Mouse (Mus musculus) right cerebral cortex, postnatal 4 days (tissue): ENCODE measurements around the gene Arl10.

Source experiments
- DNase-seq: peaks from one replicate; pipeline ENCODE4 v3.0.0-alpha.2; 2022

The Arl10 gene

GRCm38 (mm10) chr13:54574854-54575481 is at the start of gene Arl10:
Arl10 (plus strand) TSS chr13:54575015.
- peak; percentile 79 for DNase-seq

- DNase-seq = no peak
Measured at GRCm38 (mm10) chr13:54527140-54527539, 47.7 kb upstream of the Arl10 start.

- DNase-seq = no peak
Measured at GRCm38 (mm10) chr13:54532134-54532533, 42.7 kb upstream of the Arl10 start.

GRCm38 (mm10) chr13:54548036-54548435 is 26.8 kb upstream of the Arl10 start:
- DNase-seq = no peak

- DNase-seq = no peak
Measured at GRCm38 (mm10) chr13:54556176-54556575, 18.6 kb upstream of the Arl10 start.

- no peak for DNase-seq
Measured at GRCm38 (mm10) chr13:54556796-54557195, 18.0 kb upstream of the Arl10 start.

- no peak for DNase-seq
Measured at GRCm38 (mm10) chr13:54557652-54558051, 17.2 kb upstream of the Arl10 start.

- no peak for DNase-seq
Measured at GRCm38 (mm10) chr13:54559656-54560055, 15.2 kb upstream of the Arl10 start.

- no peak for DNase-seq
Measured at GRCm38 (mm10) chr13:54560608-54561007, 14.2 kb upstream of the Arl10 start.

- DNase-seq = no peak
Measured at GRCm38 (mm10) chr13:54562562-54562961, 12.3 kb upstream of the Arl10 start.

GRCm38 (mm10) chr13:54564232-54565200 is 10.3 kb upstream of the Arl10 start:
- no peak for DNase-seq

- peak; percentile 92 for DNase-seq
Measured at GRCm38 (mm10) chr13:54565201-54565581, 9.6 kb upstream of the Arl10 start, which contains the start of gene 4833439L19Rik. 4833439L19Rik (minus strand) TSS chr13:54565435.

- DNase-seq = peak; percentile 60
Measured at GRCm38 (mm10) chr13:54565594-54566345, 9.0 kb upstream of the Arl10 start.

- DNase-seq = no peak
Measured at GRCm38 (mm10) chr13:54568380-54568779, 6.4 kb upstream of the Arl10 start.

- DNase-seq = no peak
Measured at GRCm38 (mm10) chr13:54569282-54569681, 5.5 kb upstream of the Arl10 start.

GRCm38 (mm10) chr13:54570736-54571135 is 4.1 kb upstream of the Arl10 start:
- DNase-seq = no peak

- no peak for DNase-seq
Measured at GRCm38 (mm10) chr13:54571637-54572036, 3.2 kb upstream of the Arl10 start.

GRCm38 (mm10) chr13:54572621-54573020 is 2.2 kb upstream of the Arl10 start:
- DNase-seq = no peak

- DNase-seq = no peak
Measured at GRCm38 (mm10) chr13:54575489-54575888, 674 bp downstream of the Arl10 start.

GRCm38 (mm10) chr13:54577652-54578507 is 3.1 kb downstream of the Arl10 start:
- DNase-seq = no peak

GRCm38 (mm10) chr13:54581385-54581784 is 6.6 kb downstream of the Arl10 start:
- no peak for DNase-seq

GRCm38 (mm10) chr13:54582126-54582525 is 7.3 kb downstream of the Arl10 start:
- DNase-seq = no peak
